Mouse (Mus musculus): ENCODE data around the gene AI467606. TPM values are rescaled to one million over a fixed set of nuclear protein-coding genes. Genes with fewer than 3 reads are reported as not detected.

AI467606 gene
- total RNA-seq, 2 experiments from 2014 or later, result 17.9 to 18.5 TPM

DNA sequence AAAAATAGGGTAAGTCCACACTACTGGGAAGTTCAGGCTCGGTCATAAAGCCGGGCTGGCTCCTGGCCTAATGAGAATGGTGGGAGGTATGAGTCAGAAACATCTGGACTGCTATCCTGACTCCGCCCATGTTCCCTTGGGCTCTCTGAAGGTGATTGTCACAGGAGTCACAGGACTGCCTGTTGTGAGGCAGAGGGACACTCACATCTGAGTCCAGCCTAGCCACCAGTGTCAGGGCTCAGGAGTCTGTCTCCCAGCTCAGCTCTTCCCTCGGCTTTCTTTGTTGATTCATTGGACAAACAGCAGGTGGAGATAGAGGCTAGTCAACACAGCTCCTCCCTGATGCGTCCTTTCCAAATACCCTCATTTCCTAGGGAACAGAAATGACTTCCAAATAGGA lies 26.8 kb downstream of the AI467606 start:
- ATAC-seq (replicated peaks; ENCODE audit: low FRiP score, low TSS enrichment, poor library complexity, severe bottlenecking), result 0 out of 2 replicates have a peak, but pooled peaks have one; percentile 16

GRCm38 (mm10) chr7:127118671-127119445 lies 27.7 kb downstream of the AI467606 start:
- ATAC-seq (replicated peaks; ENCODE audit: low FRiP score, low TSS enrichment, poor library complexity, severe bottlenecking), result no peak

- ATAC-seq (replicated peaks; ENCODE audit: low FRiP score, low TSS enrichment, poor library complexity, severe bottlenecking), result no peak
These were observed 30.1 kb downstream of the AI467606 start for GRCm38 (mm10) chr7:127121061-127121910.

- ATAC-seq (replicated peaks; ENCODE audit: low FRiP score, low TSS enrichment, poor library complexity, severe bottlenecking), result no peak
These were observed 30.7 kb downstream of the AI467606 start, which contains the start of gene Qprt for GRCm38 (mm10) chr7:127121911-127122270. Gene Qprt, minus strand, starts transcription at chr7:127122226.

- peak; percentile 89 for ATAC-seq (replicated peaks; ENCODE audit: low FRiP score, low TSS enrichment, poor library complexity, severe bottlenecking)
These were observed 38.5 kb downstream of the AI467606 start for GRCm38 (mm10) chr7:127129638-127130037.

- no peak for ATAC-seq (replicated peaks; ENCODE audit: low FRiP score, low TSS enrichment, poor library complexity, severe bottlenecking)
These were observed 42.0 kb downstream of the AI467606 start for GRCm38 (mm10) chr7:127133125-127133524.

- peak; percentile 40; the same call in 1 of the 2 replicates for ATAC-seq (replicated peaks; ENCODE audit: low FRiP score, low TSS enrichment, poor library complexity, severe bottlenecking)
These were observed 43.8 kb downstream of the AI467606 start for GRCm38 (mm10) chr7:127134821-127135447.

GRCm38 (mm10) chr7:127136181-127137071 lies 45.3 kb downstream of the AI467606 start:
- peak; percentile 22 for ATAC-seq (replicated peaks; ENCODE audit: low FRiP score, low TSS enrichment, poor library complexity, severe bottlenecking)

- ATAC-seq (replicated peaks; ENCODE audit: low FRiP score, low TSS enrichment, poor library complexity, severe bottlenecking), result peak; percentile 51
These were observed 46.3 kb downstream of the AI467606 start, which contains the start of gene Spn for GRCm38 (mm10) chr7:127137262-127138017. Gene Spn, minus strand, starts transcription at chr7:127137823.

- ATAC-seq (replicated peaks; ENCODE audit: low FRiP score, low TSS enrichment, poor library complexity, severe bottlenecking), result peak; percentile 22
These were observed 47.9 kb downstream of the AI467606 start for GRCm38 (mm10) chr7:127139100-127139499.

DNA sequence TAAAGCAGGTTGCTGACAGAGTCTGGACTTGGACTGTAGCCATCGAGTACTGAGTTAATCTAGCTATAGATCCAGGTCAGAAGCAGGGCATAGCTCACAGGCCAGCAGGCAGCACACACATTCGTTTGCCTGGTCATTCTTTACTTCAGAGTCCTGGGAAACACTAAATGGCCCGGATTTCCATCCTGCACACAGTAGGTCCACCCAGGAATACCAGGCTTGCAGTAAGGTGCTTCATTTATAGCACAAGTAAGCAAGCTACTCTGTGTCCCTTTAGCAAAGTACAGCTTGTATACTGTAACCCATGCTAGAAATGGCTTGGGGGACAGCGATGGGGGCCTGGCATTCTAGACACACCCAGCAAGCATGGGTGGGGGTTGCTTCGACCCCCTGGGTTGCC lies 48.4 kb downstream of the AI467606 start:
- ATAC-seq (replicated peaks; ENCODE audit: low FRiP score, low TSS enrichment, poor library complexity, severe bottlenecking), result no peak

GRCm38 (mm10) chr7:127140623-127141404 lies 49.7 kb downstream of the AI467606 start:
- ATAC-seq (replicated peaks; ENCODE audit: low FRiP score, low TSS enrichment, poor library complexity, severe bottlenecking), result no peak

- peak; percentile 46 for ATAC-seq (replicated peaks; ENCODE audit: low FRiP score, low TSS enrichment, poor library complexity, severe bottlenecking)
These were observed 51.1 kb downstream of the AI467606 start for GRCm38 (mm10) chr7:127142214-127142613.

GRCm38 (mm10) chr7:127142666-127143065 lies 51.5 kb downstream of the AI467606 start:
- no peak for ATAC-seq (replicated peaks; ENCODE audit: low FRiP score, low TSS enrichment, poor library complexity, severe bottlenecking)

Measured in megakaryocyte-erythroid progenitor cell, adult 5-6 weeks (primary cell).